Mouse (Mus musculus): ENCODE results near the gene Ankrd17. TPM values are rescaled to one million over a fixed set of nuclear protein-coding genes. Genes with fewer than 3 reads are reported as not detected.

Ankrd17 gene
- polyA plus RNA-seq, 1 experiment from 2014 or later, result 31.0 TPM

DNA sequence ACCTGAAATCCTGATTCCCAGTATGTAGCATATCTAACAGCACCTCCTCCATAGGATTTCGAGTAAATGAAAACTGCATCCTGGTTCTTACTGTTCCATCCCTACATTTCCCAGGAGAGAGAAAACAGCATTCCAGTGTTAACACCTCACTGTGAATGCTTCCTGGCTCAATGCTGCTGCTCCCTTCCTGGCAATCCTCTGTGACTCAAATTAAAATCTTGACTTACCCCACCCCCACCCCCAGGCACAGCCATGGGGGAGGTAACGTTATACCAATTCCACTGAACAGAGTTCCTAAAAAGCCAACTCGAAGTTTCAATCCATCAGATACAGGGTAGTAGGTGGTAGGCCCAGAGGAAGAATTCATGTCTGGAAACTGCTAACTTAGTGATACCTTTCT lies 143.4 kb downstream of the Ankrd17 start:
- H3K36me3 ChIP-seq (ENCODE audit: control insufficient read depth, insufficient read depth, low read length), result peaks cover 49% of the 10 kb centered on the region
- no peaks in the 10 kb centered on the region for H3K9me3 ChIP-seq (ENCODE audit: control insufficient read depth, low read length)
- DNase-seq (ENCODE audit: low spot score) (no peak), ATAC-seq (ENCODE audit: low read depth) (no peak)
- peaks cover 8% of the 10 kb centered on the region for H3K4me1 ChIP-seq (ENCODE audit: control insufficient read depth, insufficient read depth, low read length)
- peak overlapping the region; percentile 83 for H3K9ac ChIP-seq (ENCODE audit: low read depth, low read length)
- no peaks in the 10 kb centered on the region for H3K27me3 ChIP-seq (replicated peaks; ENCODE audit: control insufficient read depth, insufficient read depth, low read length)
- no peak overlapping the region for H3K27ac ChIP-seq (replicated peaks; ENCODE audit: low read depth, low read length)
- peak overlapping the region; percentile 69 for H3K4me2 ChIP-seq (ENCODE audit: low read depth, low read length)
- H3K4me3 ChIP-seq (ENCODE audit: low read depth, low read length), result peak overlapping the region; percentile 74
- WGBS, result 27% methylated on average over 3 of the region's 3 CpGs

GRCm38 (mm10) chr5:90217791-90218190 lies 148.6 kb downstream of the Ankrd17 start:
- ATAC-seq (ENCODE audit: low read depth), result no peak
- 91% methylated on average over 3 of the region's 3 CpGs for WGBS
- Histone ChIP-seq H3K27me3 (replicated peaks; ENCODE audit: control insufficient read depth, insufficient read depth, low read length) (no peaks in the 10 kb centered on the region), H3K4me3 (ENCODE audit: low read depth, low read length) (no peak overlapping the region), H3K9ac (ENCODE audit: low read depth, low read length) (no peak overlapping the region), H3K4me1 (ENCODE audit: control insufficient read depth, insufficient read depth, low read length) (peaks cover 4% of the 10 kb centered on the region), H3K27ac (replicated peaks; ENCODE audit: low read depth, low read length) (no peak overlapping the region), H3K9me3 (ENCODE audit: control insufficient read depth, low read length) (no peaks in the 10 kb centered on the region), H3K36me3 (ENCODE audit: control insufficient read depth, insufficient read depth, low read length) (peaks cover 71% of the 10 kb centered on the region), H3K4me2 (ENCODE audit: low read depth, low read length) (no peak overlapping the region)
- no peak for DNase-seq (ENCODE audit: low spot score)

- no peak for ATAC-seq (ENCODE audit: low read depth)
- H3K27ac ChIP-seq (replicated peaks; ENCODE audit: low read depth, low read length), result no peak overlapping the region
- H3K4me3 ChIP-seq (ENCODE audit: low read depth, low read length), result no peak overlapping the region
- H3K9me3 ChIP-seq (ENCODE audit: control insufficient read depth, low read length), result no peaks in the 10 kb centered on the region
- H3K4me1 ChIP-seq (ENCODE audit: control insufficient read depth, insufficient read depth, low read length), result no peaks in the 10 kb centered on the region
- H3K9ac ChIP-seq (ENCODE audit: low read depth, low read length), result no peak overlapping the region
- peaks cover 71% of the 10 kb centered on the region for H3K36me3 ChIP-seq (ENCODE audit: control insufficient read depth, insufficient read depth, low read length)
- no peak for DNase-seq (ENCODE audit: low spot score)
- 92% methylated on average over 12 of the region's 12 CpGs for WGBS
- no peaks in the 10 kb centered on the region for H3K27me3 ChIP-seq (replicated peaks; ENCODE audit: control insufficient read depth, insufficient read depth, low read length)
- H3K4me2 ChIP-seq (ENCODE audit: low read depth, low read length), result no peak overlapping the region
These were observed 149.2 kb downstream of the Ankrd17 start for GRCm38 (mm10) chr5:90217226-90217625.

DNA sequence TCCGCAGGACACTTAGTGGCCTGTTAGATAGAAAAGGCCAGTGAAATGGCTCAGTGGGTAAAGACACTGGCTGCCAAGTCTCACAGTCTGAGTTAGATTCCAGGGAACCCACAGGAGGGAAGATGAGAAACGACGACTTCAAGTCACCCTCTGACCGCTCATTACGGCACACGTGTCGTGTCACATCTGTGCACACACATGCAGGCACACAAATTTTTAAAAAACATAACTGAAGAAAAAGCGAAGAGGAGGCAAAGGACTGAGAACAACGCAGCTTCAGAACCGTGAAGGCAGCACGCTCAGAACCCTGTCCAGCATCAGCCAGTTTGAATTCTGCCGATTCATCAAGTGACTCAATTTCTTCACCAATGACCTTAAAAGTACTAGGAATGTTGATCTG lies 153.0 kb downstream of the Ankrd17 start:
- Histone ChIP-seq H3K27me3 (replicated peaks; ENCODE audit: control insufficient read depth, insufficient read depth, low read length) (no peaks in the 10 kb centered on the region), H3K4me3 (ENCODE audit: low read depth, low read length) (no peak overlapping the region), H3K27ac (replicated peaks; ENCODE audit: low read depth, low read length) (no peak overlapping the region), H3K4me1 (ENCODE audit: control insufficient read depth, insufficient read depth, low read length) (no peaks in the 10 kb centered on the region), H3K36me3 (ENCODE audit: control insufficient read depth, insufficient read depth, low read length) (peaks cover 45% of the 10 kb centered on the region), H3K4me2 (ENCODE audit: low read depth, low read length) (no peak overlapping the region), H3K9ac (ENCODE audit: low read depth, low read length) (no peak overlapping the region), H3K9me3 (ENCODE audit: control insufficient read depth, low read length) (no peaks in the 10 kb centered on the region)
- ATAC-seq (ENCODE audit: low read depth) (no peak), DNase-seq (ENCODE audit: low spot score) (no peak)
- WGBS, result 97% methylated on average over 12 of the region's 12 CpGs

GRCm38 (mm10) chr5:90203168-90203567 lies 163.2 kb downstream of the Ankrd17 start:
- Histone ChIP-seq H3K9ac (ENCODE audit: low read depth, low read length) (no peak overlapping the region), H3K4me2 (ENCODE audit: low read depth, low read length) (no peak overlapping the region), H3K4me1 (ENCODE audit: control insufficient read depth, insufficient read depth, low read length) (no peaks in the 10 kb centered on the region), H3K4me3 (ENCODE audit: low read depth, low read length) (no peak overlapping the region), H3K36me3 (ENCODE audit: control insufficient read depth, insufficient read depth, low read length) (no peaks in the 10 kb centered on the region), H3K27me3 (replicated peaks; ENCODE audit: control insufficient read depth, insufficient read depth, low read length) (no peaks in the 10 kb centered on the region), H3K9me3 (ENCODE audit: control insufficient read depth, low read length) (no peaks in the 10 kb centered on the region), H3K27ac (replicated peaks; ENCODE audit: low read depth, low read length) (no peak overlapping the region)
- DNase-seq (ENCODE audit: low spot score), result peak; percentile 85
- peak; percentile 44 for ATAC-seq (ENCODE audit: low read depth)
- WGBS, result 21% methylated on average over 5 of the region's 5 CpGs

DNA sequence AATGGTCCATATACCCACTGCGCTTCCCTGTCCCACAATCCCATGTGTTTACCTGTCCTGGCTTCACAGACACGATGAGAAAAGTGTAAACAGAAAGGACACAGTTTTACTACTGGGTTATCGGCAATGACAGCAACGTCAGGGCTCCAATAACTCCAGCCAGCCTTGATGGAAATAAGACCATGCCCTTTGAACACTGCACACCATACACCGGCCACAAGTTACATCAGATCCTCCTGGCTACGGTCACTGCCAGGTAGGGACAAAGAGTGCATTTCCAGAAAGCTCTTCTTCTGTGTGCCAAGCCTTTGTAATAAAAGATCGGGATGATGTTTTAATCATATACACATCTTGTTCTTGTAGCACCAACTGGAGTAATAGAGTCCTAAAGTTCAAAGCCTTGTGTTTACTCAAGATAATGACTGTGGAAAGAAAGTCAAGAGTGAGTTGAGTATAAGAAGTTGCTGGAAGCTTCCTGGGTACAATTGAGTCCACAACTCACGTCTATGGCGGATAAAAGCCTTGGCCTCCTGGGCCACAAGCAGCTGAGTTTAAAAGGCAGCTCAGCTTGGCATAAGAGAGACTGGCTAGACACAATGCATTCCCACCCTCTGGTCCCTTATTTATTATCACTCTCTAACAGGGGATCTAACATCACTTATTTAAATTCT lies 163.8 kb downstream of the Ankrd17 start:
- Histone ChIP-seq H3K4me2 (ENCODE audit: low read depth, low read length) (no peak overlapping the region), H3K27ac (replicated peaks; ENCODE audit: low read depth, low read length) (no peak overlapping the region), H3K27me3 (replicated peaks; ENCODE audit: control insufficient read depth, insufficient read depth, low read length) (no peaks in the 10 kb centered on the region), H3K9me3 (ENCODE audit: control insufficient read depth, low read length) (no peaks in the 10 kb centered on the region), H3K36me3 (ENCODE audit: control insufficient read depth, insufficient read depth, low read length) (no peaks in the 10 kb centered on the region), H3K4me3 (ENCODE audit: low read depth, low read length) (no peak overlapping the region), H3K4me1 (ENCODE audit: control insufficient read depth, insufficient read depth, low read length) (no peaks in the 10 kb centered on the region), H3K9ac (ENCODE audit: low read depth, low read length) (no peak overlapping the region)
- ATAC-seq (ENCODE audit: low read depth), result no peak
- whole genome bisulfite sequencing, result 81% methylated on average over 9 of the region's 9 CpGs
- no peak for DNase-seq (ENCODE audit: low spot score)

- DNase-seq (ENCODE audit: low spot score) (peak; percentile 14), ATAC-seq (ENCODE audit: low read depth) (no peak)
- WGBS, result 50% methylated on average over 16 of the region's 16 CpGs
- Histone ChIP-seq H3K27ac (replicated peaks; ENCODE audit: low read depth, low read length) (no peak overlapping the region), H3K4me3 (ENCODE audit: low read depth, low read length) (no peak overlapping the region), H3K36me3 (ENCODE audit: control insufficient read depth, insufficient read depth, low read length) (no peaks in the 10 kb centered on the region), H3K9ac (ENCODE audit: low read depth, low read length) (no peak overlapping the region), H3K9me3 (ENCODE audit: control insufficient read depth, low read length) (no peaks in the 10 kb centered on the region), H3K4me1 (ENCODE audit: control insufficient read depth, insufficient read depth, low read length) (no peaks in the 10 kb centered on the region), H3K4me2 (ENCODE audit: low read depth, low read length) (no peak overlapping the region), H3K27me3 (replicated peaks; ENCODE audit: control insufficient read depth, insufficient read depth, low read length) (no peaks in the 10 kb centered on the region)
These were observed 166.3 kb downstream of the Ankrd17 start for GRCm38 (mm10) chr5:90199922-90200632.

DNA sequence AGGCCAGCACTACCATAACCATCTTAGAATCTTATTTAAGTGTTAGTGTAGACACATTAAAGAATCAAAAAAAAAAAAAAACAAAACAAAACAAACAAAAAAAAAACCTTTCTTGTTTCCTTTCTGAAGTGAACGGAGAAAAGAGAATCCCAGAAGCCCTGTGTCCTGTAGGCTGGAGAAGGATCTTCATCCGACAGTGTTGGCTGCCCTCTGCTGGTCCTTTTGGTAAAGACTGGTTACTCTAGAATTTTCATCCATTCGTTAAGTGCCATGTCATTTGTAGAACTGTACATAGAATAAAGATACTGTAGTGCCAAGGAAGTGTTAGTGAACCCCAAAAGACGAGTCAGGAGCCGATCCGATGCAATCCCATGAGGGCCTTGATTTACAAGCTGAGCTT lies 171.5 kb downstream of the Ankrd17 start:
- ATAC-seq (ENCODE audit: low read depth) (no peak), DNase-seq (ENCODE audit: low spot score) (peak; percentile 81)
- Histone ChIP-seq H3K9me3 (ENCODE audit: control insufficient read depth, low read length) (no peaks in the 10 kb centered on the region), H3K27me3 (replicated peaks; ENCODE audit: control insufficient read depth, insufficient read depth, low read length) (no peaks in the 10 kb centered on the region), H3K36me3 (ENCODE audit: control insufficient read depth, insufficient read depth, low read length) (no peaks in the 10 kb centered on the region), H3K4me1 (ENCODE audit: control insufficient read depth, insufficient read depth, low read length) (no peaks in the 10 kb centered on the region), H3K9ac (ENCODE audit: low read depth, low read length) (no peak overlapping the region), H3K4me2 (ENCODE audit: low read depth, low read length) (no peak overlapping the region), H3K27ac (replicated peaks; ENCODE audit: low read depth, low read length) (no peak overlapping the region), H3K4me3 (ENCODE audit: low read depth, low read length) (no peak overlapping the region)
- WGBS, result 25% methylated on average over 6 of the region's 6 CpGs

DNA sequence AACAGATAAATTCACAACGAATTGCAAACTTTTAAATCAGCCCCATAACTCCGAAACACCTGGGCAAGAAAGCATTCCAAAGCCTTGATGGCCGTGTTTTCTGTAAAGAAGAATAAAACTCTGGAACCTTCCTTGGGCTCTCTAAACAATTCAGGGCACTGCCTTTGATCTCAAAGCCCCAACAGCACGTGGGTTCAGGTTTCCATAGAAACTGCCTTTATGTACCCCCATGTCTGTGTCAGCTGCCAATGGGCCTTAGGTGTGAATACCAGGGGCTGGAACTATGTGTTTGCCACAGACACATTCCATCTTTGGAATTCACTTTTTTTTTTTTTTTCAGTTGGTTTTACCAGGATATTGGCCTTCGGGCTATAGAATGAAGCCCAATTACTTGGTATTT lies 183.6 kb downstream of the Ankrd17 start:
- ATAC-seq (ENCODE audit: low read depth) (no peak), DNase-seq (ENCODE audit: low spot score) (no peak)
- Histone ChIP-seq H3K27me3 (replicated peaks; ENCODE audit: control insufficient read depth, insufficient read depth, low read length) (no peaks in the 10 kb centered on the region), H3K9me3 (ENCODE audit: control insufficient read depth, low read length) (peaks cover 6% of the 10 kb centered on the region; the same call in 1 of the 2 replicates), H3K4me1 (ENCODE audit: control insufficient read depth, insufficient read depth, low read length) (no peaks in the 10 kb centered on the region), H3K36me3 (ENCODE audit: control insufficient read depth, insufficient read depth, low read length) (no peaks in the 10 kb centered on the region), H3K27ac (replicated peaks; ENCODE audit: low read depth, low read length) (no peak overlapping the region), H3K4me2 (ENCODE audit: low read depth, low read length) (no peak overlapping the region), H3K9ac (ENCODE audit: low read depth, low read length) (no peak overlapping the region), H3K4me3 (ENCODE audit: low read depth, low read length) (no peak overlapping the region)
- WGBS, result 57% methylated on average over 5 of the region's 5 CpGs

Data from embryonic facial prominence, embryonic 14.5 days (tissue).